Mouse (Mus musculus) cerebellum, adult 11-12 months (tissue): ENCODE results near the gene Aim2.

Experiments used
- DNase-seq: peaks from one replicate; pipeline ENCODE4 v3.0.0; 2022

The Aim2 gene

GRCm38 (mm10) chr1:173348527-173348926, 2.2 kb upstream of the Aim2 start:
- DNase-seq = no peak

- DNase-seq = no peak
Measured at GRCm38 (mm10) chr1:173349192-173349591, 1.5 kb upstream of the Aim2 start.

GRCm38 (mm10) chr1:173349946-173350345, 733 bp upstream of the Aim2 start:
- no peak for DNase-seq

- no peak for DNase-seq
Measured at GRCm38 (mm10) chr1:173355107-173355846, 4.6 kb downstream of the Aim2 start.

GRCm38 (mm10) chr1:173356699-173357098, 6.0 kb downstream of the Aim2 start:
- peak; percentile 2 for DNase-seq

- peak; percentile 36 for DNase-seq
Measured at GRCm38 (mm10) chr1:173357799-173358198, 7.1 kb downstream of the Aim2 start.

GRCm38 (mm10) chr1:173359590-173360290, 9.1 kb downstream of the Aim2 start:
- DNase-seq = peak; percentile 93

GRCm38 (mm10) chr1:173361651-173362050, 11.0 kb downstream of the Aim2 start:
- no peak for DNase-seq

- no peak for DNase-seq
Measured at GRCm38 (mm10) chr1:173363436-173363835, 12.8 kb downstream of the Aim2 start.

- DNase-seq = peak; percentile 91
Measured at GRCm38 (mm10) chr1:173364125-173364800, 13.6 kb downstream of the Aim2 start.

- peak; percentile 91 for DNase-seq
Measured at GRCm38 (mm10) chr1:173365970-173366409, 15.3 kb downstream of the Aim2 start.

- DNase-seq = peak; percentile 80
Measured at GRCm38 (mm10) chr1:173366701-173367355, 16.1 kb downstream of the Aim2 start.

GRCm38 (mm10) chr1:173367356-173368046, 16.8 kb downstream of the Aim2 start, which contains the start of gene Cadm3:
Cadm3 (minus strand) TSS chr1:173367695.
- DNase-seq = peak; percentile 94

- peak; percentile 76 for DNase-seq
Measured at GRCm38 (mm10) chr1:173369611-173370010, 18.9 kb downstream of the Aim2 start.

- peak; percentile 37 for DNase-seq
Measured at GRCm38 (mm10) chr1:173370456-173370855, 19.8 kb downstream of the Aim2 start.

GRCm38 (mm10) chr1:173371586-173371985, 20.9 kb downstream of the Aim2 start:
- DNase-seq = peak; percentile 87

- no peak for DNase-seq
Measured at GRCm38 (mm10) chr1:173374020-173374419, 23.3 kb downstream of the Aim2 start.

- DNase-seq = peak; percentile 79
Measured at GRCm38 (mm10) chr1:173377380-173378112, 26.9 kb downstream of the Aim2 start.

- DNase-seq = no peak
Measured at GRCm38 (mm10) chr1:173381436-173381835, 30.8 kb downstream of the Aim2 start.

- DNase-seq = no peak
Measured at GRCm38 (mm10) chr1:173389431-173389830, 38.8 kb downstream of the Aim2 start.

GRCm38 (mm10) chr1:173389901-173390401, 39.3 kb downstream of the Aim2 start:
- DNase-seq = peak; percentile 96
